Mouse (Mus musculus) right cerebral cortex, adult 2 months (tissue): ENCODE results near the gene Mrnip.

Experiments
- DNase-seq, 2 experiments: peaks; one replicate each; pipeline ENCODE4 v3.0.0; 2021 to 2022; ENCODE audit warnings: low spot score in 2 of 2

Mrnip gene

DNA sequence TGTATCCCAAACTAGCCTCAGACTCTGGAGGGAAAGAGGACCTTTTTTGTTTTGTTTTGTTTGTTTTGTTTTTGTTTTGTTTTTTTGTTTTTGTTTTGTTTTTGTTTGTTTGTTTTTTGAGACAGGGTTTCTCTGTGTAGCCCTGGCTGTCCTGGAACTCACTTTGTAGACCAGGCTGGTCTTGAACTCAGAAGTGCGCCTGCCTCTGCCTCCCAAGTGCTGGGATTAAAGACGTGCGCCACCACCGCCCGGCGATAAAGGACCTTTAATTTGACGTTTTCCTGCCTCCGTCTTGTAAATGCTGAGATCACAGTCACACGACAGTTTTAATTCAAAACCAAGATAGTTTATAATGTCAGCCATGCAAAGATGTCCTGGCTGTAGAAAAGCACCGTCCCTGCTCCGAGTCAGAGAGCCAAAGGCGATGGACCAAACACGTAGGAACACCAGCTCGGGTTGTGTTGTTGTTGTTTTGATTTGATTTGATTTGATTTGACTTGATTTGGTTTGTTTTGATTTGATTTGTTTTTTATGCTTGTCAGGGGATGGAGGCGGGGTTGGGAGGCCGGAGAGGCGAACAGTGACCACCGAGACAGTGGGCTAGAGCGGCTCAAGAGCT, at the start of gene Mrnip:
TSS of gene Mrnip (plus strand) at position 334 of the 619 bp plus-strand sequence.
- DNase-seq: peak in 1 of 2 experiments; percentile 25

DNA sequence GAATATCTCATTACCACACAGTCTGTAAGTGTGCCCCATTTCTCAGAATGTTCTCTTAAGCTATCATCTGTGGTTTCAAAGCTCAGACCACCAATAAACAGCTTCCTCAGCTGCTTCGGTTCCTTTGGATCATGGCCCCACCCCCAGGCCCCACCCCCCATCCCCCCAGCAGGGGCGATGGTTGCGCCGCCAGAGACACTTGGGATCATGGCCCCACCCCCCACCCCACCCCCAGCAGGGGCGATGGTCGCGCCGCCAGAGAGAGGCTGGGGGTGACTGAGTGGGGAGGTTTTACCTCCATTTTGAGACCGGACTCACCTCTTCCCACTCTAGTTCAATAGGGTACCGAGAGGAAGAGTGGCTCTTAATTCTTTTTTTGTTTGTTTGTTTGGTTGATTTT, 46.5 kb upstream of the Mrnip start:
- DNase-seq: no peak

DNA sequence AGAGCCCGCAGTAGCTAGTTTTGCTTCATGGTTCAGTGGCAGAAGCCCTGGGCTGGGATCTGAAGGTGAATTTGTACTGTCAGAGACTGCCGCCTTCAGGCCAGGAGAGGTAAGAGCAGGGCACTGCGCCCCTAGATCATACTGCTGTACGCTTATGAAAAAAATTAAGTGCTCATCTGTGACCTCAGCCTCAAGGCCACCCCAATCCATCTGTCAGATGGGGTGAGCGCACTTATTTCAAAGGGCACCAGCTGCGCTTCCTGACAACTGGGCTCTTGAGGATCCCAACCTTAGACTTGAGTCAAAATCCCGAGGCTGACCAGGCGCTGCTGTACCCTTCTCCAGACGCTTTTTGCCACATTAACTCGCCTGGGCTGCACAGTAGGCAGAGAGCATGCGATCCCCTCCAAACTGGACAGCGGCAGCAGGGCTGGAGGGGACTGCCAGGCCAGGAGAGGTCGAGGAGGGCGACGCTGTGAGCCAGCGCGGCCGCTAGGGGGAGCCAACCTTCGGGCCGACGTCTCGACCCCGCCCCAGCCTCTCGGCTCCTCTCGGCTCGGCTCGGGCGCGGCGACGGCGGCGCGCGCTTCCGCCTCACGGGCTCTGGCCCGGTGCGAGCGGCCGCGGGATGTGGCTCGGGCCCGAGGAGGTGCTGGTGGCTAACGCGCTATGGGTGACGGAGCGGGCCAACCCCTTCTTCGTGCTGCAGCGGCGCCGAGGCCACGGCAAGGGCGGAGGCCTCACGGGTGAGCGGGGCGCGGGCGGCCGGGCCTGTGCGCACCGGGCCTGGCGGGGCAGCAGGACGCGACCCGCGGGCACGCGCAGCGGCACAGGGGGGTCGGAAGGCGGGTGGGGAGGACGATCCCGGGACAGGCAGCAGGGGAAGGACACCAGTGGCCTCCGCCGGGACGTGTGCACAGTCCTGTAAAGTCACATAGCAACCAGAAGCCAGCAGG, 43.2 kb upstream of the Mrnip start, which contains the start of gene Tbc1d9b:
TSS of gene Tbc1d9b (plus strand) at position 586 of the 956 bp plus-strand sequence.
- peak; percentile 89 to 92 for DNase-seq

DNA sequence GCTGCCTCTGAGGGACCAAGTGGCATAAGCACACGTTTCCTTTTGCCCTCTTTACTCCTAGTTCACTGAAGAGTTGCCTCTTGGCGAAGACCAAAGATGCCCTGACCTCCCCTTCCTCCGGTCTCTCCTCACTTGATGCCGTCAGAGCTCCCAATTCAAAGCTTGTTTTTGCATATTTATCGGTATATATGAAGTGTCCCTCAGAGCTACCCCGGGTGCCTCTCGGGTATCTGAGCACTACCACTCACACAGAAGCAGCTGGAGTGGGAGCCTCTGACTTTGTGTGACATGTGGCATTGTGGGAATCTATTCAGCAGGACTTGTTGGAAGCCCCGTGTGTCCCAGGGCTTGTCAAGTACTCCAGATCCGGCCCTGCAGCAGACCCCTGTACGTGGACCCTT, 42.4 kb upstream of the Mrnip start:
- DNase-seq: peak in 1 of 2 experiments; percentile 16

DNA sequence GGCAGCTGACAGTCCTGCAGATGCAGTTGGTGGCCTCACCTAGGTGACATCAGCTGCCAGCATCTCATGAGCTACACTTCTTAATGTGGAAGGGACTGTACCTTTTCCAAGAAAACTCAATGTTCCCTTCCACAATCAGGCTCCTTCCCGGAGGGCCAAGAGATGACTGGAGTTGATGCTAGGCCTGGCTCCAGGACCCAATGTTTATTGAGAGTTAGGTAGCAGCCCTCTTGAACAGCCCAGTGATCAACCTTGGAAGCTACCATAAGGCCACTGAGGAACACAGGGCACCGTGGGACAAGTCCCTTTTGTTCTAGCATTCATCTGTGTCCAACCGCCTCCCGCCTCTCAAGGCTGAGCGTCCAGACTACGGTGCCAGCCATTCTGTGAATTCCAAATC, 42.0 kb upstream of the Mrnip start:
- DNase-seq: no peak

DNA sequence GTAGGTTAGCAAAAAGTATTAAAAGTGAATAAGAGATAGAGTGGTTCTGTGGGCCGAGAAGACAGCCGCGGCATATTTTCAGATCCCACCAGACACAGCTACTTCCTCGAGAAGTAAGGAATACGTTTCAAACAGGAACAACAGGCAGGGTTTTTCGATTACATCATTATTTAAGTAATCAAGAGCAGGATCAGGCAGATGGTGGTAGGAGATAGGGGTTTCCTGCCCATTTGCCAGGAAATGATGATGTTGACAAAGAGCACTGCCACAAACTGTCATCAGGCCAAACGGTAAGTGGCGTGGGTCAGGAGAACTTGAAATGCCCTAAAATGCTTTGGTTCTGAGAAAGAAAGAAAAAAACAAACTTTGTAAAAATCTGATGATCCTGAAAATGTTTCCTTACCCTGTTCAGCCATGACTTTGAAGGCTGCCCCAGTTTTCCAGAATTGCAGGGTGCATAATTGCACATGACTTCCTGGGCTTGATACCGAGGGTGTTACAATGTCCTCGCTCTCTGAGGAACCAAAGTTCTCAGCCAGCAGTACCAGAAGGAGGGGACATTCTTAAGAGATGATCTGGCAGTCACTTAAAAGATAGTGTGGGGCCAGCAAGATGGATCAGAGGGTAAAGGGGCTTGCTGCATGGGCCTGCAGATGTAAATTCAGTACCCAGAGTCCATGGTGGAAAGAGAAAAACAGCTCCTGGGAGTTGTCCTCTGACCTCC, 39.9 kb upstream of the Mrnip start:
- no peak for DNase-seq

DNA sequence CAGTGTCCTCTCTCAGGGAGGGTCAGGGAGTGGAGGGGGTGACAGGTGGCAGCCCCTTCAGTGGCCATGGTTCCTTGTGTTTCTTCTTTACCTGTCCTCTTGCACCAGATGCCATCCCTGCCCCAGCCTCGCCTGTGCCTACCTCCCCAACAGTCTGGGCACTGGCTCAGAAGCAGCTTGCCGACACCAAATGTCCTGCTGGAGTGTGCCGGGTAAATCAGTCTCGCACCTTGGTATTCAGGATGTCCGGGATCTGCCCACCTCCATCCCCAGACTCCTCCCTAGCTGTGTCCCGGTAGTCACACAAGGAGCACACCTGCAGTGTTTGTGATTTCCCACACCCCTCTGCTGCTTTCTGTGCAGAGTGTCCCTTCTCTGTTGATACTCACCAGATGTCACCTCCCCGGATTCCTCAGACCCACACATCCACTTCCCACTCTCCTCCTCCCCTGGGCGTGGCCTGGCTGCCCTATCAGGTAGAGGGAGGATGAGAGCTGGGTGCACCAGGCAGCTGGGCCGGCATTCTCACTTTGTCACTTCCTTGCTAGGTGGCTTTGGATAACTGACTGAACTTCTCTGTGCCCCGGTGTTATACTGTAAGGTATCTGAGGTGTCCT, 35.9 kb upstream of the Mrnip start:
- DNase-seq: peak in 1 of 2 experiments; percentile 29

DNA sequence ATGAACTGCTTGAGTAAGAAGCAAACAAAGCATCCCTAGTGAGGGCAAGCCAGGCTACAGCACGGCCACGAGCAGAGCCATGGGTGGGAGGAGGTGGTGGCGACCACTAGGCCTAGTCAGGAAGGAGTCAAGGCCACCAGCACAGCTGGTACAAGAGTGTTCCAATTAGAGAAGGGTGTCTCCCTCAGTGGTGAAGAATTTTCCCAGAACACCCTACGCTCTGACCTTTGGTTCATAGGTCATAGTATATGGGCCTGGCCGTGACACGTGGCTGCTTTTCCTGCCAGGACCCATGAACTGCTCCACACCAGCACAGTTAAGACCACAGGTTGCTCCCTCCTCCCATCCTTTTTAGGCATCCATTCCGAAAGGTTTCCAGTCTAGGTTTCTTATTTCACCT, 34.7 kb upstream of the Mrnip start:
- DNase-seq: no peak

DNA sequence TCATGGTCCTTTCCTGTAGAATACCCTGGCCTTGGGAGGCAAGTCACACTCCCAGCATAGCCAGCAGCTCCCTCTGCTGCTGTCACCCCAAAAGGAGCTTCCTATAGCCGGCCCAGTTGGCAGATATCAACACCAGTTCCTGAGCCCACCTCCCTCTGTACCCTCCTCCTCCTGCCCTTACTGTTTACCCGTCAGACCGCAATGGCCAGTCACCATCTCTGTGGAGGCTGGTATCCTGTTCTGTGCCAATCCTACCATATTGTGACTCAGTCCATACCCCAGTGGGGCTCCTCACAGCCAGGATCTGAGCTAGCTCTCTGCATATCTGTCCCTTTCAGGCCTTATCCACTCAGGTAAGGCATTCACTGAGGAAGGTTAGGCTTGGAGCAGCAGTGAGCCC, 28.7 kb upstream of the Mrnip start:
- no peak for DNase-seq

DNA sequence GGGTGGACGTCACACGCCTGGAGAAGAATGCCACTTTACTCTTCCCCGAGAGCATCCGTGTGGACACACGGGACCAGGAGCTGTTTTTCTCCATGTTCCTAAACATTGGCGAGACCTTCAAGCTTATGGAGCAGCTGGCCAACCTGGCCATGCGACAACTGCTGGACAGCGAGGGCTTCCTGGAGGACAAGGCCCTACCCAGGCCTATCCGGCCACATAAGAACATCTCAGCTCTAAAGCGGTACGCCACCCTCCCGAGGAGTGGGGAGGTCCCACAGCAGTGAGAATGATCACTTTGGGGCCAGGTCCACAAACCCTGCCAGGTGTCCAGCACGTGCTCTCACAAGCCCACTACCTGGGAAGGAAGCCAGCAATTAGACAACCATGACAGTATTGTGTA, 28.1 kb upstream of the Mrnip start:
- no peak for DNase-seq

DNA sequence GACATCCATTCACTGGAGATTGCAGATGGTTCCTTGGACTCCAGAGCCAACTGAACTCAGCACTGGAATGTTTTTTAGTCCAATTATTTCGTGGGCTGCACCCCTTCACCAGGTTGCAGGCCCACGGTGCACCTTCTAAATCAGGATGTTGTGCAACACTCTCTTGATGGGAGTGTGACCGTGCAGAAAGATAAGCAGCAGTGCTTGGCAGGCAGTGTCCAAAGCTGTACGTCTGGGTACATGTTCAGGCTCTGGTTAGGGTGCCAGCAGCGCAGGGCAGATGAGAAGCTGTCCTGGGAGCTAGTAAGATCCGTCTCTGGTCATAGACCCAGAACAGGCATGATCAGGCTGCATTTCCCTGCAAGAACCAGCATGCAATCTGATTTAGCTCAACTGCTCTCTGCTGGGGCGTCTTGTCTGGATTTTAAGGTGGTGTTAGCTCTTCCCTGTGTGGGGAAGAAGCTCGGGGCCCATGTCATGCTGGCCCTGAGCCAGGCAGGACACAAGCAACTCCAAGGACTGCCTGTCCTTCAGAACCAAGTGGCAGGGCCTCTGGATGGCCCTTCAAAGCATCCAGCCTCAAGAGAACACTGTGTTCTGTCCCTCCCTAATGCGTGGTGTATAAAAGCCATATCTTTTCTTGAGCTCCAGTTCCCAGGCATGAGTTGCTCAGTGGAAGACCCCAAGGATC, 26.8 kb upstream of the Mrnip start:
- DNase-seq: no peak

DNA sequence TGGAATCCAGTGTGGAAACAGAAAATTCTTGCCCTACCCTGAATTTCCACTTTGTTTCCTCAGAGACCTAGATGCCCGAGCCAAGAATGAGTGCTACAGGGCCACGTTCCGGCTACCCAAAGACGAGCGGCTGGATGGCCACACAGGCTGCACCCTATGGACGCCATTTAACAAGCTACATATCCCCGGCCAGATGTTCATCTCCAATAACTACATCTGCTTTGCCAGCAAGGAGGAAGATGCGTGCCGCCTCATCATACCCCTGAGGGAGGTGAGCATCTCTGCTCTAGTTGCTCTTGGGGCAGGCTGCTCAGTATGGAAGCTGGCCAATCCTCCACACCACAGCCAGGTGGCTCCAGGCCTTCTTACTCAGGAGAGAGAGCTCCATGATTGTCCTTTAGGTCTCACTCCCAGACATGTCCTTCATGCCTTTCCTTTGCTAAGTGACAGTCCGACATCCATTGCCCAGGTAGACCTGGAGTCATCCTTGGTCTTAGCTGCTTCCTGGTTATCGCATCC, 26.2 kb upstream of the Mrnip start:
- DNase-seq: no peak

DNA sequence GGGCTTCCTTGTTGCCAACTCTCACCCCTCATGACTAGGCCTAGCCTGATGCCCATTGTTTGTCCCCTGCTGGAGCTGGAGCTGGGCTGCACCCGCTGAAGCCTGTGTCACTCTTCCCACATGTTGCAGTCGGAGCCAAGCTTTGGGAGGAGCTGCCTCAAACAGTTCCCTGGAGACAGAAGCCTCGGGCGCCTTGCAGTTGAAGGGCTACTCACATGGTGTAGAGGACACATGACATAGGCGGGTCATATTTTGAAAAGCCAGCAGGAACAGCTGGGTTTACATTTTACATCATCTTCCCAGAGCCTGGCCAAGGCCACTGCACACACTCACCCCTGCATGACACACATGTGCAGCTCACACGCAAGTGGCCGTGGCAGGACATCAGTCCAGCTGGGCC, 25.0 kb upstream of the Mrnip start:
- DNase-seq: no peak

DNA sequence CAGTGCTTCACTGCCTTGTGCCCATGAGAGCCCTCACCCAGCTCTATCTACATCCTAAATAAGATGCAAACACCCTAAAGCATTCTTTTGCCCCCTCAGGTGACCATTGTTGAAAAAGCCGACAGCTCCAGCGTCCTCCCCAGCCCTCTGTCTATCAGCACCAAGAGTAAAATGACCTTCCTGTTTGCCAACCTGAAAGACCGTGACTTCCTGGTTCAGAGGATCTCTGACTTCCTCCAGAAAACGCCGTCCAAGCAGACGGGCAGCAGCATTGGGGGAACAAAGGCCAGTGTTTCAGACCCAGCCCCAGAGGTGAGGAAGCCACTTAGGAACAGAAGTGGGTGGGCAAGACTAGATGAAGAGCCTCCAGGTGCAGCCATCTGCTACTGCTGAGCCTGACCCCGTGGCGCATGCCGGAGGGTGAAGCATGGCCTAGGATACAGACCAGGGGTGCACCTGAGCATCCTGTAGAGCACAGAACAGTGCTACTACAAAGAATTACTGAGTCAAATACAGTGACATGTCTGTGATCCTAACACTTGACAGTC, 24.6 kb upstream of the Mrnip start:
- DNase-seq: no peak

DNA sequence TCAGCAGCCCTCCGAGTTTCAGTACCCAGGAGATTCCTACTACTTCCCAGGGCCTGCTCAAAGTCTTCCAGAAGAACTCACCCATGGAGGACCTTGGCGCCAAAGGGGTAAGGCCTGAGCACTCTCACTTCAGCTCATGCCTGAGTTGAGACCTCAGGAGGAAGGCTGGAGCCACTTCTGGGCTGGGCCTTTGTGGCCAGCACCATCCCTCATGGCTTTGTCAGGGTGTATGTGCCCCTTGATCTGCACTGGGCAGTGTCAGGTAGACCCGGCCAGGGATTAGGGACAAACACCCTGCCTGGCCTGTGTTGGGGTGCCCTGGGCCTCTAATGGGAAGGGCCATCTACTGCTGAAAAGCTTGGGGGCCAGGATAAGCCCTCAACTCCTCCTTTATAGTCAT, 22.9 kb upstream of the Mrnip start:
- DNase-seq: no peak

DNA sequence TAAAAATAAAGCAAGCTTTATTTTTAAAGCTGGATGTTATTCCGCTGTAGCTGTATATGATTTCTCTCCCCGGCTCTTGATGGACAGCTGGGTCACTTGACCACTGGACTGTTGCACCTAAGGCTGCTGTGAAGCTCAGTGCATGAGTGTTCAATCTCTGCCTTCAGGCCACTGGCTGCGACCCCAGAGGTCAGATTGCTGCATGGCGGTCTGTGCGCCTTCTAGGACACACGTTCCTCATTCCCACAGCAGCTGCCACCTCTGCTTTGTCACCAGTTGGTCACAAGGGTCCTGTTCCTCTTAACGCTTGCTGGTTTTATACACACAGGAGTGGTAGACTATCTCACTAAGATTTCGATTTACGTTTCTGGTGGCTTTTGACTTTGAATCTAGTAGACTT, 20.1 kb upstream of the Mrnip start:
- DNase-seq: no peak

DNA sequence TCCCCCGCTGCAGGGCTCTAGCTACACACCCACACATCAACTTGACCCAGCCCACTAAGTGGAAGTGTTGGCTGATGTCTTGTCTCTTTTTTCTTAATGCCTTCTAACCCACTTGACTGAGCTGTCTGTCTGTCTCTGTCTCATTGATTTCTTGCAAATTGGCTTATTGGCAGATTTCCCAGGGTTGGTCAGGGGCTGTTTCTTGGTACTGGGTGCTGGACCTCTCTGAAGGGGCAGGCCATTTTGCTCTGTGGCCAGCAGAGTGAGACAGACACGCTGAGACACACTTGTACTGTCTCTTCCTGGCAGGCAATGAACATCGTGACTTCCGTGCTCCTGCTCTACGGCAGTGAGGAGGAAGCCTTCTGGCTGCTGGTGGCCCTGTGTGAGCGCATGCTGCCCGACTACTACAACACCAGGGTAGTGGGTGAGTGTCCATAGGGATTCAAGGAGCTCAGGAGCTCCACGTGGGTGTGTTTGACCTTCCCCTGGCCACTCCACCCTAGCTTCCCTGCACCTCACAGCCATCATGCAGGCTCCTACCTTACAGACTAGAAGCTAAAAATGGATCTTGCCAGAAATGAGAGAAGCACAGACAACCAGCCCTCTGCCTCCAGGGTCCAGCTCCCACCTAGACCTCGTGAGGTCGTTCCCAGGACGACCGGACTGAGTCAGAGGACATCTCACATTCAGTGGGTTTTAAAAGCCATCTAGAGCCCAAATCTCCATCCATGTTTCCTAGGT, 19.3 kb upstream of the Mrnip start:
- peak; percentile 31 to 43 for DNase-seq

DNA sequence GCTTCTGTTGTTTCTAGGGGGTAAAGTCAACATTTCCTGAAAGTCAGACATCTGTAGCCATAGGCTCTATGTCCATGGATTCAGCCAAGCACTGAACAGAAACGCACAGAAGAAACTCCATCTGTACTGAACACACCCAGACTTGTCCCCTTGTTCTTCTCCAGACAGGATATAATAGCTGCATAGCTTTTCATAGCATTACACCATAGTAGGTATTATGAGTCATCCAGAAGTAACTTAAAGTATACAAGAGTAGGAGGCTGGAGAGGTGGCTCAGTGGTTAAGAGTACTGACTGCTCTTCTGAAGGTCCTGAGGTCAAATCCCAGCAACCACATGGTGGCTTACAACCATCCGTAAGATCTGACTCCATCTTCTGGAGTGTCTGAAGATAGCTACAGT, 18.5 kb upstream of the Mrnip start:
- DNase-seq: no peak

DNA sequence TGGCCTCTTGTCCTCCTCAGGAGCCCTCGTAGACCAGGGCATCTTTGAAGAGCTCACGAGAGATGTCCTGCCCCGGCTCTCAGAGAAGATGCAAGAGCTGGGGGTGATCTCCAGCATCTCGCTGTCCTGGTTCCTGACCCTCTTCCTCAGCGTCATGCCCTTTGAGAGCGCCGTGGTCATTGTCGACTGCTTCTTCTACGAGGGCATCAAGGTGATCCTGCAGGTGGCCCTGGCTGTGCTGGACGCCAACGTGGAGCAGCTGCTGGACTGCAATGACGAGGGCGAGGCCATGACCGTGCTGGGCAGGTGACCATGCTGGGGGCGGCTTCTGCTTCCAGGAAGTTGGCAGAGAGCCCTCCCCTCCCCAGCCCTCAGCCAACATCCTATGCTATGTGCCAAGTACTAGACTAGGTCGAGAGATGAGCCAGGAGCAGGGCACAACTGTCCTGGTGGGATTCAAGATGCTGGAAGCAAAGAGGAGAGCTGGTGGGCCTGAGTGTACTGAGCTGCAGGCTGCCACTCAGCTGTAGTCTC, 17.5 kb upstream of the Mrnip start:
- DNase-seq: no peak

DNA sequence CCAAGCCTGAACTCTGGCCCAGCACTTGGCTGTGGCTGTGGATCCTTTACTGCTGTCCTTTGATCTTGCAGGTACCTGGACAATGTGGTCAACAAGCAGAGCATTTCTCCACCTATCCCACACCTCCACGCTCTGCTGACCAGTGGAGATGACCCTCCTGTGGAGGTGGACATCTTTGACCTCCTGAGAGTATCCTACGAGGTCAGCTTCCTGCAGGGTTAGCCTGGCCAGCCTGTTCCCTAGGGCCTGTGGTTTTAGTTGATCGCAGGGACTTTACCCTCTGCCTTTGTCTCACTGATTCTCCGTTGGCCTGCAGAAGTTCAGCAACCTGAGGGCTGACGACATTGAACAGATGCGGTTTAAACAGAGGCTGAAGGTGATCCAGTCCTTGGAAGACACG, 15.9 kb upstream of the Mrnip start:
- DNase-seq: no peak
